17 mouse cellular contexts compared by ENCODE assay signal in genomic region chr5:102253786-102254185, GRCm38 (mm10).
DNase-seq lines count a peak whose midpoint lies in the region; ATAC-seq lines count a peak whose summit lies in the region.
"Had no signal": no experiment of that assay in that cellular context is flagged by ENCODE, and none has a peak within 500 bp of the region (broad histone marks: within the 10 kb centered on the region; RNA-seq: fewer than 3 reads in every experiment).

No protein-coding gene starts in this region.

- H3K27ac ChIP-seq in midbrain, embryonic 11.5 days (ENCODE audit: low read depth, low read length) = no peak overlapping the region
- no peak overlapping the region for H3K27ac ChIP-seq in midbrain, embryonic 14.5 days (replicated peaks; ENCODE audit: low read depth, low read length)
- H3K27ac ChIP-seq: embryonic facial prominence, embryonic 13.5 days; limb, embryonic 13.5 days; liver, embryonic 15.5 days; neural tube, embryonic 15.5 days had no signal

- no peaks in the 10 kb centered on the region for H3K4me1 ChIP-seq in midbrain, embryonic 11.5 days (ENCODE audit: control insufficient read depth, insufficient read depth, low read length)
- H3K4me1 ChIP-seq in midbrain, embryonic 14.5 days (ENCODE audit: control insufficient read depth, insufficient read depth, low read length) = no peaks in the 10 kb centered on the region
- H3K4me1 ChIP-seq: embryonic facial prominence, embryonic 13.5 days; liver, embryonic 15.5 days; neural tube, embryonic 15.5 days had no signal

- H3K4me3 ChIP-seq in midbrain, embryonic 11.5 days (ENCODE audit: low read depth, low read length) = no peak overlapping the region
- no peak overlapping the region for H3K4me3 ChIP-seq in midbrain, embryonic 14.5 days (replicated peaks; ENCODE audit: low read depth, low read length)
- H3K4me3 ChIP-seq: embryonic facial prominence, embryonic 13.5 days; limb, embryonic 13.5 days; liver, embryonic 15.5 days; neural tube, embryonic 15.5 days had no signal

- intact Hi-C loops in left cerebral cortex, postnatal 4 days (cut with DNase I) = no loop called here

- H3K9ac ChIP-seq in midbrain, embryonic 11.5 days (ENCODE audit: low read length) = no peak overlapping the region
- H3K9ac ChIP-seq in midbrain, embryonic 14.5 days (replicated peaks; ENCODE audit: low read length) = no peak overlapping the region
- H3K9ac ChIP-seq: embryonic facial prominence, embryonic 13.5 days; limb, embryonic 13.5 days; liver, embryonic 15.5 days; neural tube, embryonic 15.5 days had no signal

- no peak overlapping the region for H3K4me2 ChIP-seq in midbrain, embryonic 11.5 days
- H3K4me2 ChIP-seq in midbrain, embryonic 14.5 days (ENCODE audit: low read length) = no peak overlapping the region
- H3K4me2 ChIP-seq: embryonic facial prominence, embryonic 13.5 days; limb, embryonic 13.5 days; liver, embryonic 15.5 days; neural tube, embryonic 15.5 days had no signal

- ATAC-seq in midbrain, embryonic 11.5 days (ENCODE audit: low FRiP score) = peak; percentile 59; the same call in 1 of the 2 replicates
- ATAC-seq in midbrain, embryonic 14.5 days (ENCODE audit: low FRiP score, low TSS enrichment) = no peak
- ATAC-seq: forebrain, embryonic 16.5 days; midbrain, embryonic 16.5 days had no signal

- no peaks in the 10 kb centered on the region for H3K36me3 ChIP-seq in midbrain, embryonic 11.5 days (ENCODE audit: control insufficient read depth, insufficient read depth, low read length)
- H3K36me3 ChIP-seq in midbrain, embryonic 14.5 days (ENCODE audit: control insufficient read depth, insufficient read depth, low read length) = no peaks in the 10 kb centered on the region
- H3K36me3 ChIP-seq: embryonic facial prominence, embryonic 13.5 days; limb, embryonic 13.5 days; liver, embryonic 15.5 days; neural tube, embryonic 15.5 days had no signal

- WGBS in midbrain, embryonic 11.5 days = 9% methylated on average over 2 of the region's 2 CpGs
- 4% methylated on average over 2 of the region's 2 CpGs for WGBS in midbrain, embryonic 14.5 days

- peak; percentile 44 for DNase-seq in gastrocnemius, adult 18-20 months (ENCODE audit: low spot score)
- DNase-seq in gastrocnemius, adult 8-10 months (ENCODE audit: low spot score in 2 of 2) = no peak
- no peak for DNase-seq in midbrain, embryonic 11.5 days (ENCODE audit: low spot score, missing footprints)
- no peak for DNase-seq in midbrain, embryonic 14.5 days
- peak; percentile 47 for DNase-seq in embryo, embryonic 10.5 days (ENCODE audit: low spot score)
- no peak for DNase-seq in left cerebral cortex, postnatal 4 days
- no peak for DNase-seq in cerebellum, adult 9-11 months
- DNase-seq: cerebellum, adult 11 months; cerebellum, postnatal 25 days; kidney, adult 11 months; right cerebral cortex, postnatal 25 days had no signal

- H3K9me3 ChIP-seq in midbrain, embryonic 11.5 days (ENCODE audit: control insufficient read depth, low read length) = no peaks in the 10 kb centered on the region
- H3K9me3 ChIP-seq in midbrain, embryonic 14.5 days (ENCODE audit: control insufficient read depth, low read length) = no peaks in the 10 kb centered on the region
- H3K9me3 ChIP-seq: embryonic facial prominence, embryonic 13.5 days; limb, embryonic 13.5 days; liver, embryonic 15.5 days; neural tube, embryonic 15.5 days had no signal

- no peaks in the 10 kb centered on the region for H3K27me3 ChIP-seq in midbrain, embryonic 11.5 days (ENCODE audit: control insufficient read depth, insufficient read depth, low read length)
- no peaks in the 10 kb centered on the region for H3K27me3 ChIP-seq in midbrain, embryonic 14.5 days (ENCODE audit: control insufficient read depth, insufficient read depth, low read length)
- H3K27me3 ChIP-seq: embryonic facial prominence, embryonic 13.5 days; limb, embryonic 13.5 days; liver, embryonic 15.5 days; neural tube, embryonic 15.5 days had no signal

Comparison
In these comparisons a context has a peak if more than half of its experiments do, and no peak if none do; other contexts are left out.
1. DNase-seq: peak in gastrocnemius, adult 18-20 months (single experiment) and embryo, embryonic 10.5 days (single experiment); none in gastrocnemius, adult 8-10 months (0 of 2), midbrain, embryonic 11.5 days (single experiment), midbrain, embryonic 14.5 days (single experiment), left cerebral cortex, postnatal 4 days (single experiment) and cerebellum, adult 9-11 months (single experiment).